Mouse (Mus musculus) bone marrow macrophage, adult 2 months (primary cell): ENCODE measurements around the gene Kctd13. TPM values are rescaled to one million over a fixed set of nuclear protein-coding genes. Genes with fewer than 3 reads are reported as not detected.

Source experiments
- H3K27ac ChIP-seq: 2 replicates; pipeline ENCODE4 v1.5.1; 2012; ENCODE audit warnings: low read depth, low read length; ENCODE audit not compliant: insufficient read depth
- H3K4me1 ChIP-seq: 2 replicates; pipeline ENCODE4 v1.6.1; 2012; ENCODE audit warnings: low read length; ENCODE audit not compliant: control insufficient read depth, insufficient read depth
- H3K4me3 ChIP-seq: 2 replicates; pipeline ENCODE4 v1.5.1; 2012; ENCODE audit warnings: mild to moderate bottlenecking, low read length, moderate library complexity; ENCODE audit not compliant: insufficient read depth
- CTCF ChIP-seq: IDR thresholded peaks from 2 replicates; pipeline ENCODE4 v1.5.1; 2012; ENCODE audit warnings: low read depth, mild to moderate bottlenecking, low read length, moderate library complexity
- POLR2A ChIP-seq: IDR thresholded peaks from 2 replicates; pipeline ENCODE4 v1.6.1; 2012; ENCODE audit warnings: mild to moderate bottlenecking, low read depth, low read length, borderline replicate concordance
- polyA plus RNA-seq: library from polyadenylated mRNA; stranded (reverse); fragments of >200 nt; gene quantifications from 2 replicates; pipeline ENCODE4 v1.2.4, GENCODE M21; 2012; ENCODE audit not compliant: missing spikeins, insufficient read depth, insufficient read length

Kctd13 gene
- 16.2 and 17.5 TPM in 2 replicates for polyA plus RNA-seq

DNA sequence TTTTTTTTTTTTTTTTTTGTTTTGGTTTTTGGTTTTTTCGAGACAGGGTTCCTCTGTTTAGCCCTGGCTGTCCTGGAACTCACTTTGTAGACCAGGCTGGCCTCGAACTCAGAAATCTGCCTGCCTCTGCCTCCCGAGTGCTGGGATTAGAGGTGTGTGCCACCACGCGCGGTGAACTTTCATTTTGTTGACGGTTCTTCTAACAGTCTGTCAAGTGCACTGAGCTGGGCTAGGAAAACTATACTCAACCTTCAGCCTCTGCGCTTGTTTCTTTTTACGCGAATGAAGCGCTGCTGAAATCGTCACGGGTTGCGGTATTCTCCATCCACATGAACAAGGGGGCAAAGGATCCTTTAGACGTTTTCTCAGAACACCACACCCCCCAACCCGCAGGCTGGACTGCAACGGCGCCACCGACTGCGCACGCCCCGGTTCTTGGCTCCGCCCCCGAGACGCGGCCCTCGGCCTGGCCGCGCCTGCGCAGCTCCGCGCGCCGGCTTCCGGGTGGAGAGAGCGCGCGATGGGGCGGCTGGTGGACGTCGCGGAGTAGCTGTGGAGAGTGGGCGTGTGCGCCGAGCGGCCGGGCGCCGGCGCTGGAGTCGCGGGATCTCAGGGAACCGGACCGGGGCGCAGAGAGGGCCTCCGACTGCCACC, at the start of gene Kctd13:
Gene Kctd13, plus strand, starts transcription at position 496 of the 654 bp plus-strand sequence.
- Histone ChIP-seq H3K27ac (peak within 1 kb of the TSS; percentile 33), H3K4me1 (peaks cover 10% of the 10 kb centered on the region), H3K4me3 (peak within 1 kb of the TSS; percentile 100)
- TF ChIP-seq CTCF: no peak

DNA sequence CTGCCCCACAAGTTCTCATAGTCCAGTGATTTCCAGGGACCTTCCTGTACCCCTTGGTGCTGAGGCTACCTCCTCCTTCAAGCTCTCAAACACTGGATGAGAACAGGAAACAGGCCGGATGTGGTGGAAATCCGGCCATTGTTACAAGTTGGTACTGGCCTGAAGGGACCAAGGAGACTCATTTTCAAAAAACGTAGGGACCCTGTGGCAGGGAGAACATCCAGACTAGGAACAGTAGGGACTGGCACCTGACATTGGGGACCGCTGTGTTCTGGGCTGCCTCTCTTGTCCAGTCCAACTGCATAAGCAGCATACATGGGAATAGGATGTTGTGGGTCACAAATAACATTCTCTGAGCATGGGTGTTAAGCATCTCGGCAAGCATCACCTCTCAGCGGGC, 47.6 kb upstream of the Kctd13 start:
- Histone ChIP-seq H3K27ac (no peak overlapping the region), H3K4me3 (no peak overlapping the region), H3K4me1 (peaks cover 41% of the 10 kb centered on the region)
- TF ChIP-seq CTCF (no peak), POLR2A (no peak)

DNA sequence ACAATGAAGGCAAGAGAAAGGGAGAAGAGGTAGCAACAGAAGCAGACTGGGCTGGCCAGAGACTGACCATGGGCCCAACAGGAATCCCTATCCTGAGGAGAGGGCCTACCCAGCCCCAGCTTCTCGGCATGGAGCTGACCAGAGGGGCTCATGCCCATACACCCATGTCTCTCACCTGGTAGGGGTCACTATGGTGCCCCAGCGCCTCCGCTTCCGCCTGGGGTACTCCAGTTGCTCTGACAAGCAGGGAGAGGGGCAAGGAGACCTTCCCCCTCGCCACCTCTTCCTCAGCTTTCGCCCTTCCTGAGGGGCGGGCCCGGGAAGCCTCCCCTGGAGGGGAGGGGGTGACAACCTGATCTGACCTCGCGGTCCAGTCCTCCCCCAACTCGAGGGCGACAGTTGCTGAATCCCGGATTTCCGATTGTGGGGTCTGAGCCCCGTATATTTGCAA, 44.9 kb upstream of the Kctd13 start:
- peak overlapping the region; percentile 75 for H3K4me3 ChIP-seq
- TF ChIP-seq CTCF (no peak), POLR2A (no peak)
- peaks cover 27% of the 10 kb centered on the region for H3K4me1 ChIP-seq
- peak overlapping the region; percentile 70 for H3K27ac ChIP-seq

DNA sequence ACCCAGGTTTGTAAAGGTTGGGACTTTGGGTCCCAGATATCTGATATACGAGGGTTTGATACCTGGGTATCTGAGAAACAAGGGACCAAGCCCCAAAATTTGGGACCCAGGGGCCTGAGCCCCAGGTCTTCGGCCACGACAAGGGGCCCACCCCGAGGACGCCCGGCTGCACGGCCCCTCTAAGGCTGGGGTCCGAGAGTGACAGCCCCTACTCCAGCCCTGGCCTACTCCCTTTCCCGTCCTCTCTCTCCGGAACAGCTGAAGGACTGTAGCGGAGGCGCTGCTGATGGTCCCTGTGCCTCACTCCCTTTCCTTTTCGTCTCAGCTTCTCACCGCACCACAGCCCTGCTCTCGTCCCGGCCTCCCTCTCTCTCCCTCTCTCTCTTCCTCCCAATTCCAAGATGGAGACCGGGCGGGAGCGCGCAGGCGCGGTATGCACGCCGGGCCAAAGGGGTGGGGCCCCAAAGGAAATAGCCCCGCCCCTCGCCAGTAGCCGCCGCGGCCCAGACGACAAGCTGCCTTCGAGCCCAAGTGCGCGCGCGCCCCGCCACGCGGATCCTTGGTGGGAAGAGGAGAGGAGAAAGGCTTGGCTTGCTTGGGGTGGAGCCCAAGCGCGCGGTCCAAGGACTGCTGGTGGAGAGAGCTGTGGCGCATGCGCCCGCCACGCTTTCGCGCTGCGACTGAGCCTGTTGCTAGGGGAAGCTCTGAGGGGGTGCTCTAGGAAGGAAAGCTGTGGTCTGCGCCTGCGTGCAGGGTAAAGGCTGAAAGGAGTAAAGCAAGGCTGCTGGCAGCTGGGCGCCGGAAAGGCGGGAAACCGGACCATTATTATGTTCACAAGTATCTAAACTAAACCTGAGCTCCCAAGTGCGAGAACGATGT, 44.2 kb upstream of the Kctd13 start, which contains the start of gene Taok2:
Gene Taok2, minus strand, starts transcription at position 418 of the 879 bp plus-strand sequence.
- peaks cover 26% of the 10 kb centered on the region for H3K4me1 ChIP-seq

DNA sequence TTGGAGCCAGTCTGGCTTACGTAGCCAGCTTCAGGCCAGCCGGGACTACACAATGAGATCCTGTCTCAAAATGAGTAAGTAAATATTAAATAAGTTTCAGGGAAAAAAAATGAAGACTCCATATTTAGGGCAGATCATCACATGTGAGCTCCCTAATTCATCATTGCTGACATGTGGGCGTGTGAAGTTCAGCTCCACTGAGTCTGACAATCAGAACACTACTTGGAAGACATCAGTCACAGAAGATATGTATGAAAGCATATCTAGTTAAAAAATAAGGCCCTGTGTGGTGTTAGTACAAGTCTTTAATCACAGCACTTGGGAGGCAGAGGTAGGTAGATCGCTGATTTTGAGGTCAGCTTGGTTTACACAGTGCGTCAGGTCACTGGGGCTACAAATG, 41.4 kb upstream of the Kctd13 start:
- H3K4me3 ChIP-seq: no peak overlapping the region
- H3K27ac ChIP-seq: no peak overlapping the region
- H3K4me1 ChIP-seq: peaks cover 18% of the 10 kb centered on the region
- TF ChIP-seq CTCF: no peak
- no peak for TF ChIP-seq POLR2A

More for the DNA sequence above, 44.2 kb upstream of the Kctd13 start, which contains the start of gene Taok2:
- Histone ChIP-seq H3K27ac (peak within 1 kb of the TSS; percentile 70), H3K4me3 (peak within 1 kb of the TSS; percentile 75)
- TF ChIP-seq POLR2A (no peak), CTCF (no peak)

DNA sequence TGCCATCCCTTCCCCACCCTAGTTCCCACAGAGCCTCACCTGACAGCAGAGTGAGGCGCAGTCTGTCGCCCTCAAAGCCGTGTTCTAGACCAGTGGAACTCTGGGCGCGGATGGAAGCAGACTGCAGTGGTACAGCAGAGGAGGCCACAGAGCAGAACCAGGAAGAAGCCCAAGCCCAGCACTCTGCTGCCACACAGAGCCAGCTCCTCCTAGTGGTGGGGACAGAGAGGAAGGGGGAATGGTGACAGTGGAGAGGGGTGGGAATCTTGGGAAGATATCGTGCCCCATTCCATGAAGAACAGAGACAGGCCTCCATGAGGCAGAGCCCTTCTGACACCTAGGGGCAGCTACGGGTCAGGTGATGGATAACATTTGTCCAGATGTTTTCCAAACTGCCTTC, 39.8 kb upstream of the Kctd13 start:
- Histone ChIP-seq H3K4me1 (peaks cover 9% of the 10 kb centered on the region), H3K4me3 (no peak overlapping the region), H3K27ac (no peak overlapping the region)
- TF ChIP-seq POLR2A (no peak), CTCF (peak; percentile 53; the same call in 1 of the 2 replicates)

DNA sequence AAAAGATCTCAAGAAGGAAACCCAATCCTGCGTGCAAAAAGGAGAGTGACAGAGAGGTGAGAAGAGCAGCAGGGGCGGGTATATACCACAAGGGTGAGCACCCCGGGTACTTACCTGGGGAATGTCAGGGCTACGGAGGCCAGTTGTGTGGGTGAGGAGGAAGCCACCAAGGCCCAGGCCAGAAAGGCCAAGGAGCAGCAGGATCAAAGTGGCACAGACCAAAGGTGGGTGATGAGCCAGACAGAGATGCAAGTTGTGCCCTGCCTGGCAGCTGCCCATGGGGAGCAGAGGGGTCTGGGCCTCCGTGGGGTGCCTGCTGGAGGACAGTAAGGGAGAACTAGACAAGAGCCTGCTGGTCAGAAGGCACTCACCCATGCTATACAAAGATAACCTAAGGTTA, 31.8 kb upstream of the Kctd13 start:
- peak overlapping the region; percentile 53 for H3K4me3 ChIP-seq
- H3K4me1 ChIP-seq: peaks cover 23% of the 10 kb centered on the region

DNA sequence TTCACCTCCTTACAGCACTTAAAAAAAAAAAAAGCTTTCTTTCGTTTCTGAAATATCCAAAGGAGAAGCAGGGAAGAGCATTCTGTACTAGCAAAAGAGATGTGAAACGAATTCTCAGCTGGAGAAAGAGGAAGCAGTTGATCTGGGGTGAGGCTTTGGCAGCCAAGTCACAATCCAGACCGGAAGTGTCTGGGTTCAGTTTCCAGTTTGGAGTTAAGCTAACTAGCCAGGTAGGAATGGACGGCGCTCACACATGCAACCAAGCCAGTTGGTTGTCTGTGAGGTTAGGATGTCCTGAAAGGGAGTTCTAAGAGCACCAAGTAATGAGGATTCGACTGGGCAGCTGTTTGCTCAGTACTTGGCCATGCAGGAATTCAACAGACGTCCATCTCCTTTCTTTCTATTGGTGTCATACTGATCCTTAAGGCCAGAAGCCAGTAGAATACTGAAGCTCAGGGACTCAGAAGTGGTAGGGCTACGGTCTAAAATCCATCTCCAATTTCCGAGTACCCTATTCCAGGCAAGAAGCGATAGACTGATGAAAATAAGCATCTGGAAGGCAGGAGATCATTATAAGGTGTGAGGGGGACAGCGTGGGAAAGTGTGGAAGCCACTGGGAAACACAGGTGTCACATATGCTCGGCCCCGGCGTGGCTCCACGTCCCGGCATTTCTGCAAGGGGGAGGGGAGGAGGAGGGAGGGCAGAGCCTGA, 31.1 kb upstream of the Kctd13 start:
- no peak for TF ChIP-seq CTCF
- no peak for TF ChIP-seq POLR2A
- peak overlapping the region; percentile 75 for H3K4me3 ChIP-seq
- peak overlapping the region; percentile 90 for H3K27ac ChIP-seq
- peaks cover 23% of the 10 kb centered on the region for H3K4me1 ChIP-seq

More for the DNA sequence above, 31.8 kb upstream of the Kctd13 start:
- no peak for TF ChIP-seq POLR2A
- no peak for TF ChIP-seq CTCF
- H3K27ac ChIP-seq: peak overlapping the region; percentile 90
